Mouse (Mus musculus) liver, postnatal 0 days (tissue): ENCODE results near the gene Ino80. TPM values are rescaled to one million over a fixed set of nuclear protein-coding genes. Genes with fewer than 3 reads are reported as not detected.

Source experiments
- ATAC-seq: fragments of 200-750 bp; cut with Nextera tagmentation; 2 replicates; pipeline ENCODE4 v1.8.0; 2017; ENCODE audit warnings: mild to moderate bottlenecking, moderate library complexity
- DNase-seq: peaks from one replicate; pipeline ENCODE4 v3.0.0-alpha.2; 2016
- H3K27ac ChIP-seq: fragments of 300-500 bp; sonication (generic); 2 replicates; pipeline ENCODE4 v1.5.1; 2014; ENCODE audit warnings: antibody characterized with exemption, moderate library complexity, mild to moderate bottlenecking, low read depth
- H3K27me3 ChIP-seq: fragments of 300-500 bp; sonication (generic); 2 replicates; pipeline ENCODE4 v1.6.1; 2014; ENCODE audit warnings: low read length, control low read depth, mixed read lengths; ENCODE audit not compliant: insufficient read depth
- H3K36me3 ChIP-seq: fragments of 300-500 bp; sonication (generic); replicated peaks from 2 replicates; pipeline ENCODE4 v1.6.1; 2014; ENCODE audit warnings: mild to moderate bottlenecking, control low read depth, low read length, moderate library complexity, mixed read lengths; ENCODE audit not compliant: insufficient read depth
- H3K4me1 ChIP-seq: fragments of 300-500 bp; sonication (generic); 2 replicates; pipeline ENCODE4 v1.6.1; 2014; ENCODE audit warnings: antibody characterized with exemption, mild to moderate bottlenecking, control low read depth; ENCODE audit not compliant: insufficient read depth
- H3K4me2 ChIP-seq: fragments of 300-500 bp; sonication (generic); 2 replicates; pipeline ENCODE4 v1.6.1; 2014; ENCODE audit warnings: low read depth, mild to moderate bottlenecking, low read length, moderate library complexity, mixed read lengths
- H3K4me3 ChIP-seq: fragments of 300-500 bp; sonication (generic); 2 replicates; pipeline ENCODE4 v1.5.1; 2014; ENCODE audit warnings: low read depth, low read length
- H3K9ac ChIP-seq: fragments of 300-500 bp; sonication (generic); replicated peaks from 2 replicates; pipeline ENCODE4 v1.6.1; 2014; ENCODE audit warnings: mild to moderate bottlenecking, moderate library complexity
- H3K9me3 ChIP-seq: fragments of 300-500 bp; sonication (generic); 2 replicates; pipeline ENCODE4 v1.6.1; 2016; ENCODE audit warnings: mild to moderate bottlenecking, control low read depth, low read length, mixed read lengths
- CTCF ChIP-seq: sonication (generic); IDR thresholded peaks from 2 replicates; pipeline ENCODE4 v1.5.1; 2016; ENCODE audit warnings: antibody characterized with exemption, low read depth
- EP300 ChIP-seq: IDR thresholded peaks from 2 replicates; pipeline ENCODE4 v1.6.1; 2016; ENCODE audit warnings: antibody characterized with exemption, low read depth, mild to moderate bottlenecking
- WGBS: fragments of 180-500 bp; shearing (Covaris S2); extraction: QIAGEN DNeasy Blood & Tissue Kit; methylation state at CpG from one replicate; pipeline ENCODE4 v1.1.7; 2014; ENCODE audit not compliant: insufficient replicate concordance; 5-methylcytosine and 5-hydroxymethylcytosine counted together
- polyA plus RNA-seq: library from polyadenylated mRNA; unstranded; fragments of >200 nt; fragmentation: Nextera tagmentation; extraction: Ambion mirVana; gene quantifications from 2 replicates; pipeline ENCODE4 v1.2.1, GENCODE M21; 2015

Gene Ino80
- polyA plus RNA-seq, 1 experiment from 2014 or later, result 0.97 TPM

DNA sequence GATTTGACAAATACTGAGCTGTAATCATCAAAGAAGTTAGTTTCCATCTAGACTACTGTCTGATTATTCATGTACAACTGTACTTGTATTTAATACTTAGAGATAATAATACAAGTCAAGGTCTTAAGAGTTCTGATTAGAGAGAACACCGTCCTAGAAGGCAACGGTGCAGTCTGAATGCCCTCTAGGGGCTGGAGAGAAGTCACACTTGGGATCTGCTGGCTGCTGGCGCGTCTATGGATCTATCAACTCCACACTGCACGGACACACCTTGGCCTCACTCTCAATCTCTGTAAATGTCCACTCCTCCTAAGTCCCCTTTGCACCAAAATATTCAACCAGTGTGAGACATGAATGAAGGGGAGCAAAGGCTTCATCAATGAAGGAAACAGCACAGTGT lies 79.2 kb downstream of the Ino80 start:
- no peak overlapping the region for H3K4me2 ChIP-seq

DNA sequence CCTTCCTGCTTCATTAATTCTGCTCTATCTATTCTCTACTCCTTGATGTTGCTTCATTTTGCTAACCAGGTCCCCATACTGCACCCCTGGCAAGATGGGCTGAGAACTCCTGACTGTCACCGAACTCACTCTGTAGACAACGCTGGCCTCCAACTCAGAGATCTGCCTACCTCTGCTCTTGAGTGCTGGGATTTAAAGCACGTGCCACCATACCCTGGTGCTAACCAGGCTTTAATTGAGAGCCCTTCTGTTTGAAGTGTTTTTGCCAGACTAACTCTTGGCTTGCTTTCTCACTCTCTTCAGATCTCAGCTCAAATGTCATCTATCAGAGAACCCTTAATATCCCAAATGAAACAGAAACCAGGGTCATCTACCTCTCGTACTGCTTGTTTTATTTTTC lies 87.5 kb downstream of the Ino80 start:
- 88% methylated on average over 4 of the region's 4 CpGs for WGBS
- TF ChIP-seq CTCF (no peak), EP300 (no peak)
- peaks cover 51% of the 10 kb centered on the region for H3K36me3 ChIP-seq
- H3K27ac ChIP-seq, result no peak overlapping the region
- no peaks in the 10 kb centered on the region for H3K27me3 ChIP-seq
- ATAC-seq (no peak), DNase-seq (no peak)
- H3K9ac ChIP-seq, result no peak overlapping the region
- no peak overlapping the region for H3K4me2 ChIP-seq
- H3K4me1 ChIP-seq, result no peaks in the 10 kb centered on the region
- H3K4me3 ChIP-seq, result no peak overlapping the region
- H3K9me3 ChIP-seq, result no peaks in the 10 kb centered on the region

More for the DNA sequence above, 79.2 kb downstream of the Ino80 start:
- Histone ChIP-seq H3K27ac (no peak overlapping the region), H3K9ac (no peak overlapping the region), H3K4me1 (no peaks in the 10 kb centered on the region), H3K27me3 (no peaks in the 10 kb centered on the region), H3K4me3 (no peak overlapping the region), H3K36me3 (peaks cover 26% of the 10 kb centered on the region), H3K9me3 (no peaks in the 10 kb centered on the region)
- TF ChIP-seq EP300 (no peak), CTCF (peak; percentile 4; the same call in 1 of the 2 replicates)
- WGBS, result 80% methylated on average over 5 of the region's 5 CpGs
- ATAC-seq (no peak), DNase-seq (no peak)

DNA sequence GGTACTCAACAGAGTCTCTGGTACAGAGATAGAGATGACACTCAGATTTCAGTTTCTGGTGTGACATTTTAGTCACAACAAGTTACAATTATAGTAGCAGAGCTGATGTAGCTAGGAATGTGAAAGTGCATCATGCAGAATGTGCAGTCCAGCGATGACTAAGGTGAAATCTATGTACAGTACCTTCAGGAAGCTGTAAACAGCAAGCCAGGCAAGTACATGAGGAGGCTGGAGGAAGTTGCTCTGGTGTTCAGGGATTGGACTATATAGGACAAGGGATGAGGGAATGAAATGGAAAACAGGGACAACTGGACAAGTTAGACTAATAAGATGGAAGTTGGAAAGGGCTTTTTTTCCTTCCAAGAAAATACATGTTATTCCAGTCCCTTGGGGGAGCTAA lies 89.2 kb downstream of the Ino80 start:
- Histone ChIP-seq H3K36me3 (peaks cover 45% of the 10 kb centered on the region), H3K4me2 (no peak overlapping the region), H3K9me3 (no peaks in the 10 kb centered on the region), H3K4me3 (no peak overlapping the region), H3K9ac (no peak overlapping the region), H3K27me3 (no peaks in the 10 kb centered on the region), H3K4me1 (no peaks in the 10 kb centered on the region), H3K27ac (no peak overlapping the region)
- no peak for TF ChIP-seq CTCF
- no peak for TF ChIP-seq EP300
- DNase-seq (no peak), ATAC-seq (no peak)
- 70% methylated on average over 1 of the region's 1 CpGs for WGBS

DNA sequence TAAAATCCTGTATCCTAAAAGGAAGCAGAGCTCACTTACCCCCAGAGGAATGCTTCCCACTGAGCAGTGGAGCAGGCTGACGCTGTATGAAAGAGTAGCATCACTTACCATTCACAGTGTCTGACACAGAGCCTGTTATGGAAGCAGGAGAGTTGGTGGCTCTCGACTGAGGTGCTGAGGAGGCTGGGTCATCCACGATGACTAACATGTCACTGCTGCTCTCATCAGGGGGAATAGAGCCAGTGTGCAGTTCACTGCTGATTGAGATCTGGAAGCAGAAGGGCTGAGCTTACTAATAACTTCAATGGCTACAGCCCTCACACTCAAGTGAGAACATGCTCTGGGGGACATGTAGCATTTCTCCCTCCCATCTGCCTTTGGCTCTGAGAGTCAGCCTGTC lies 98.0 kb downstream of the Ino80 start:
- Histone ChIP-seq H3K9ac (no peak overlapping the region), H3K36me3 (peaks cover 79% of the 10 kb centered on the region), H3K4me2 (no peak overlapping the region), H3K4me3 (no peak overlapping the region), H3K27ac (no peak overlapping the region), H3K27me3 (no peaks in the 10 kb centered on the region), H3K9me3 (no peaks in the 10 kb centered on the region), H3K4me1 (no peaks in the 10 kb centered on the region)
- DNase-seq (no peak), ATAC-seq (no peak)
- 88% methylated on average over 3 of the region's 3 CpGs for WGBS
- no peak for TF ChIP-seq EP300
- TF ChIP-seq CTCF, result no peak

DNA sequence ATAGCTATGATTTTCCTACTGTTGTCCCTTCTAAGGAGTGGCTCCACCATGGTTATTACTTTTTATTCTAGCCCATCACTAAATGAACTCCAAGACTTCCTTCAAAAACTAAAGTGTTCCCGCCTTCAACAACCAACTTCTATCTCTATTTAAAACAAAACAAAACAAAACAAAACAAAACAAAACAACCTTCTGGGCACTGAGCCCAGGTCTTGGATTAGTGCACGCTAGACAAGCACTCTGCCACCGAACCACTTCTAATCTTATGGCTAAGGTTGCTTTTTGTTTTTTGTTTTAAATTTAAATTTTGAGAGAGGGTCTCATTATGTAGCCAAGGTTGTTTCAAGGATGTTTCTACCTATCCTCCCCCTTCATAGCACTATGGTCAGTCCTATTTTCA lies 99.7 kb downstream of the Ino80 start:
- no peaks in the 10 kb centered on the region for H3K9me3 ChIP-seq
- DNase-seq (no peak), ATAC-seq (no peak)
- TF ChIP-seq CTCF, result no peak
- TF ChIP-seq EP300, result no peak
- H3K36me3 ChIP-seq, result peaks cover 88% of the 10 kb centered on the region
- H3K4me2 ChIP-seq, result no peak overlapping the region
- H3K27ac ChIP-seq, result no peak overlapping the region
- H3K4me3 ChIP-seq, result no peak overlapping the region
- H3K4me1 ChIP-seq, result no peaks in the 10 kb centered on the region
- 82% methylated on average over 3 of the region's 3 CpGs for WGBS
- no peak overlapping the region for H3K9ac ChIP-seq
- H3K27me3 ChIP-seq, result no peaks in the 10 kb centered on the region

DNA sequence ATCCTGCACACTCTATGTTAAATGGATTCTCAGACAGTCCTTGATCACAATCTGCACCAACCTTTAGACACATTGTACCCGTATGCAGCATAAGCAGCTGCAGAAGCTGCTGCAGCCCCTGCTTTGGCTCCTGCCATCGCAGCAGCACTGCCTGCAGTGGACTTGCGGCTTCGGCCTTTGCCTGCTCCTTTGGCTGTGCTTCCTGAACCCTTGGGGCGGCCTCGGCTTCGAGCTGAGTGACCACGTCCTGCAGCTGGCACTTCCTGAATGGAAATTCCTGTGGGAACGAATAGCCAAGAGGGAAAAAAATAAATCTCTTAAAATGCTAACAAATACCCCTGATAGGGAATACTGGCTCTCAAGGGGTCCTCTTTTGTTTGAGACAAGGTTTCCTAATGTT lies 100.2 kb downstream of the Ino80 start:
- Histone ChIP-seq H3K9me3 (no peaks in the 10 kb centered on the region), H3K27me3 (no peaks in the 10 kb centered on the region), H3K9ac (no peak overlapping the region), H3K27ac (no peak overlapping the region), H3K4me2 (no peak overlapping the region), H3K36me3 (peaks cover 88% of the 10 kb centered on the region), H3K4me1 (no peaks in the 10 kb centered on the region), H3K4me3 (no peak overlapping the region)
- TF ChIP-seq EP300 (no peak), CTCF (no peak)
- DNase-seq, result no peak
- 84% methylated on average over 9 of the region's 9 CpGs for WGBS
- ATAC-seq, result no peak

DNA sequence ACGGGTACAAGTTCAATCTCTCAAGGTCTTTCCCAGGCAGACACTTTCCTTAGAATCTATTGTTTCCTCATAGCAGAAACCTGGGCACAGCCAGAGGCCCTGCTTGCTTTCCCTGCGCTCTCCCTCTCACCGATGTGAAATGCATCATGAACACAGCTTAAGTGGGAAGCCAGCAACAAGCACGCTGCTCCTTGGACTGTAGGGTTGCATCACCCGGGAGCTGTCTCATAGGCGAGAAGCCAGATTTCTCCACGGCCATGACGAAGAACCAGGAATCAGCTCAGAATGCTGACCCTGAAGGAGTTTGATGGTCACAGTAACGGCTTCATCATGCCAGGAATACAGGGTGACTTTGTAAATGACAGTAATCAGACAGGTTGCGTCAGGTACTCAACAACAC lies 107.4 kb downstream of the Ino80 start:
- Histone ChIP-seq H3K9ac (no peak overlapping the region), H3K36me3 (peaks cover 34% of the 10 kb centered on the region), H3K4me2 (no peak overlapping the region), H3K27me3 (no peaks in the 10 kb centered on the region), H3K9me3 (no peaks in the 10 kb centered on the region), H3K27ac (no peak overlapping the region), H3K4me1 (no peaks in the 10 kb centered on the region), H3K4me3 (no peak overlapping the region)
- DNase-seq (no peak), ATAC-seq (no peak)
- WGBS, result 86% methylated on average over 10 of the region's 10 CpGs
- TF ChIP-seq CTCF (no peak), EP300 (no peak)
